Mouse (Mus musculus) lung, adult 2 months (tissue): Measurements from ENCODE around the gene F13b.

Source experiments
- CTCF ChIP-seq: fragments of 200-500 bp; IDR thresholded peaks from 2 replicates; pipeline ENCODE4 v1.5.1; 2011; ENCODE audit warnings: mild to moderate bottlenecking, low read length, control low read depth; ENCODE audit not compliant: insufficient read depth
- POLR2A ChIP-seq: fragments of 200-500 bp; IDR thresholded peaks from 2 replicates; pipeline ENCODE4 v1.6.1; 2011; ENCODE audit warnings: low read depth, mild to moderate bottlenecking, control low read depth, low read length, borderline replicate concordance; ENCODE audit errors: extremely low read depth

DNA sequence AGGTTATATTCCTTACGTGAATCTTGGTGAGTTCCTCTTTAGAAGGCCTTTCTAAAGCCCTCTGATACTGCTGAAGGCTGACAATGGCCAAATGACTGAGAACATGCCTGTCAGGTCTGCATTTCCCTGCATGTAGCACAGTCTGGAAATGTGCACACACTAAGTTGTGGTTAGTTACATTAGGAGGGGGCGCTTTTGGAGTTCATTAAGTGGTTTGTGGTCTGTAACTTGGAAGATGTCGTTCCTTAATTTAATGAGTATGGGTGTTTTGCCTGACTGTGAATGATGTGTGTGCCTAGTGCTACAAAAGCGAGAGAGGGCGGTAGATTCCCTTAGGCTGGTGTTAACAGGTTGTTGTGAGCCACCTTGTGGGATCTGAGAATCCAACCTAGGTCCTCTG lies 40.7 kb upstream of the F13b start:
- TF ChIP-seq POLR2A: no peak
- TF ChIP-seq CTCF: no peak
